In genomic region chr5:113145171-113145570, GRCm38 (mm10) we compare ENCODE assay signal across 13 mouse cellular contexts.
DNase-seq lines count a peak whose midpoint lies in the region; ATAC-seq and TF ChIP-seq lines count a peak whose summit lies in the region.
"Had no signal": no experiment of that assay in that cellular context is flagged by ENCODE, and none has a peak within 500 bp of the region (broad histone marks: within the 10 kb centered on the region; RNA-seq: fewer than 3 reads in every experiment).

No protein-coding gene starts in this region.

- no peak overlapping the region for H3K4me3 ChIP-seq in heart, adult 2 months
- no peak overlapping the region for H3K4me3 ChIP-seq in liver, adult 2 months (ENCODE audit: insufficient read depth, low read depth, low read length)
- H3K4me3 ChIP-seq in liver, postnatal 0 days (ENCODE audit: low read depth, low read length) = no peak overlapping the region
- H3K4me3 ChIP-seq in hindbrain, postnatal 0 days (ENCODE audit: low read length) = no peak overlapping the region
- H3K4me3 ChIP-seq in olfactory bulb, adult 2 months (ENCODE audit: insufficient read depth, low read depth, low read length) = no peak overlapping the region
- H3K4me3 ChIP-seq: liver, embryonic 15.5 days had no signal

- no peak for ATAC-seq in liver, postnatal 0 days
- ATAC-seq in hindbrain, postnatal 0 days = no peak

- H3K4me2 ChIP-seq in liver, postnatal 0 days (ENCODE audit: low read depth, low read length) = no peak overlapping the region
- H3K4me2 ChIP-seq in hindbrain, postnatal 0 days (ENCODE audit: low read depth, low read length) = no peak overlapping the region
- H3K4me2 ChIP-seq: liver, embryonic 15.5 days had no signal

- H3K27me3 ChIP-seq in heart, adult 2 months (ENCODE audit: control insufficient read depth, insufficient read depth, low read length) = no peaks in the 10 kb centered on the region
- H3K27me3 ChIP-seq in liver, adult 2 months (ENCODE audit: control insufficient read depth, insufficient read depth, low read length) = no peaks in the 10 kb centered on the region
- H3K27me3 ChIP-seq in liver, postnatal 0 days (ENCODE audit: insufficient read depth, low read length) = no peaks in the 10 kb centered on the region
- H3K27me3 ChIP-seq in hindbrain, postnatal 0 days (ENCODE audit: insufficient read depth, low read length) = no peaks in the 10 kb centered on the region
- H3K27me3 ChIP-seq: liver, embryonic 15.5 days had no signal

- H3K79me2 ChIP-seq in heart, adult 2 months (replicated peaks; ENCODE audit: control insufficient read depth, insufficient read depth, low read length) = no peaks in the 10 kb centered on the region
- H3K79me2 ChIP-seq in liver, adult 2 months (ENCODE audit: control insufficient read depth, insufficient read depth, low read length) = no peaks in the 10 kb centered on the region

- peaks cover 15% of the 10 kb centered on the region for H3K4me1 ChIP-seq in heart, adult 2 months (ENCODE audit: control insufficient read depth, insufficient read depth, low read length)
- H3K4me1 ChIP-seq in liver, adult 2 months (ENCODE audit: control insufficient read depth, insufficient read depth, low read length) = peaks cover 57% of the 10 kb centered on the region
- H3K4me1 ChIP-seq in liver, postnatal 0 days (ENCODE audit: insufficient read depth) = peaks cover 17% of the 10 kb centered on the region
- H3K4me1 ChIP-seq in hindbrain, postnatal 0 days (ENCODE audit: insufficient read depth, low read length) = peaks cover 5% of the 10 kb centered on the region; the same call in 1 of the 2 replicates
- peaks cover 63% of the 10 kb centered on the region for H3K4me1 ChIP-seq in olfactory bulb, adult 2 months (ENCODE audit: control insufficient read depth, insufficient read depth, low read length)

- no peak for TF ChIP-seq POLR2A in heart, adult 2 months (IDR thresholded peaks at IDR 0.05; ENCODE audit: insufficient read depth, low read depth, low read length)
- TF ChIP-seq POLR2A in liver, adult 2 months (IDR thresholded peaks at IDR 0.05; ENCODE audit: extremely low read depth, insufficient read depth, low read length) = no peak
- no peak; the same call in 1 of the 2 replicates for TF ChIP-seq POLR2A in olfactory bulb, adult 2 months (IDR thresholded peaks at IDR 0.05; ENCODE audit: insufficient read depth, low read depth, low read length)

- H3K36me3 ChIP-seq in heart, adult 2 months (ENCODE audit: control insufficient read depth, insufficient read depth, low read length) = no peaks in the 10 kb centered on the region
- H3K36me3 ChIP-seq in liver, adult 2 months (ENCODE audit: control insufficient read depth, insufficient read depth, low read length) = no peaks in the 10 kb centered on the region
- no peaks in the 10 kb centered on the region for H3K36me3 ChIP-seq in liver, postnatal 0 days (replicated peaks; ENCODE audit: insufficient read depth, low read length)
- no peaks in the 10 kb centered on the region for H3K36me3 ChIP-seq in hindbrain, postnatal 0 days (ENCODE audit: insufficient read depth, low read length)
- H3K36me3 ChIP-seq: liver, embryonic 15.5 days had no signal

- H3K9me3 ChIP-seq in liver, postnatal 0 days (ENCODE audit: low read length) = no peaks in the 10 kb centered on the region
- H3K9me3 ChIP-seq in hindbrain, postnatal 0 days (ENCODE audit: low read length) = no peaks in the 10 kb centered on the region
- H3K9me3 ChIP-seq: liver, embryonic 15.5 days had no signal

- no peak overlapping the region for H3K9ac ChIP-seq in heart, adult 2 months (ENCODE audit: low read depth, low read length)
- H3K9ac ChIP-seq in liver, adult 2 months (ENCODE audit: low read depth, low read length) = peak overlapping the region; percentile 23; the same call in 1 of the 2 replicates
- H3K9ac ChIP-seq in liver, postnatal 0 days (replicated peaks) = no peak overlapping the region
- H3K9ac ChIP-seq in hindbrain, postnatal 0 days (replicated peaks; ENCODE audit: low read length) = no peak overlapping the region
- H3K9ac ChIP-seq: liver, embryonic 15.5 days had no signal

- no peak for TF ChIP-seq EP300 in heart, adult 2 months (IDR thresholded peaks at IDR 0.05; ENCODE audit: insufficient read depth, low read depth, low read length)
- no peak for TF ChIP-seq EP300 in liver, postnatal 0 days (IDR thresholded peaks at IDR 0.05; ENCODE audit: low read depth)

- no peak for DNase-seq in heart, adult 2 months
- no peak for DNase-seq in heart, postnatal 36 days
- no peak for DNase-seq in liver, adult 2 months (ENCODE audit: extremely low read depth, low read depth, low spot score)
- no peak for DNase-seq in liver, postnatal 0 days
- peak; percentile 52 for DNase-seq in hindbrain, postnatal 0 days (ENCODE audit: low spot score)
- no peak for DNase-seq in spleen, adult 12 weeks (ENCODE audit: low spot score)
- no peak for DNase-seq in lung, postnatal 14 days
- DNase-seq: adrenal gland, adult 2 months; cerebellum, adult 11 months; spleen, adult 18-20 months; thymus, postnatal 25 days had no signal

- TF ChIP-seq CTCF in heart, adult 2 months (IDR thresholded peaks at IDR 0.05) = no peak
- TF ChIP-seq CTCF in liver, adult 2 months (IDR thresholded peaks at IDR 0.05; ENCODE audit: low read depth, low read length) = no peak
- TF ChIP-seq CTCF in liver, postnatal 0 days (IDR thresholded peaks at IDR 0.05; ENCODE audit: low read depth) = no peak
- no peak for TF ChIP-seq CTCF in hindbrain, postnatal 0 days (IDR thresholded peaks at IDR 0.05; ENCODE audit: low read depth)
- TF ChIP-seq CTCF in olfactory bulb, adult 2 months (IDR thresholded peaks at IDR 0.05; ENCODE audit: insufficient read depth, low read depth, low read length) = no peak

- intact Hi-C loops in heart, adult 2 months (cut with DNase I) = no loop called here
- intact Hi-C loops in heart, postnatal 36 days (cut with DNase I) = no loop called here

- WGBS in heart, adult 2 months = 29% methylated on average over 9 of the region's 9 CpGs
- 40% methylated on average over 9 of the region's 9 CpGs for WGBS in liver, adult 2 months
- 47% methylated on average over 9 of the region's 9 CpGs for WGBS in liver, postnatal 0 days (ENCODE audit: insufficient replicate concordance)
- 47% methylated on average over 9 of the region's 9 CpGs for WGBS in hindbrain, postnatal 0 days
- WGBS in olfactory bulb, adult 2 months = 18% methylated on average over 9 of the region's 9 CpGs

- peak overlapping the region; percentile 48 for H3K27ac ChIP-seq in heart, adult 2 months
- peak overlapping the region; percentile 69 for H3K27ac ChIP-seq in liver, adult 2 months (replicated peaks; ENCODE audit: insufficient read depth, low read depth, low read length)
- no peak overlapping the region for H3K27ac ChIP-seq in liver, postnatal 0 days (ENCODE audit: low read depth)
- peak overlapping the region; percentile 56; the same call in 1 of the 2 replicates for H3K27ac ChIP-seq in hindbrain, postnatal 0 days
- peak overlapping the region; percentile 55; the same call in 1 of the 2 replicates for H3K27ac ChIP-seq in olfactory bulb, adult 2 months (ENCODE audit: insufficient read depth, low read depth, low read length)
- H3K27ac ChIP-seq: liver, embryonic 15.5 days had no signal
